Mouse (Mus musculus): ENCODE data around the gene Cmtm5. TPM values are rescaled to one million over a fixed set of nuclear protein-coding genes. Genes with fewer than 3 reads are reported as not detected.

Gene Cmtm5
- polyA plus RNA-seq, 1 experiment from 2014 or later: 14.7 TPM

GRCm38 (mm10) chr14:54920076-54920685 is 15.9 kb upstream of the Cmtm5 start:
- no peak for ATAC-seq (ENCODE audit: low FRiP score, low read depth)
- Histone ChIP-seq H3K9ac (no peak overlapping the region), H3K4me3 (no peak overlapping the region), H3K36me3 (peaks cover 12% of the 10 kb centered on the region), H3K4me1 (replicated peaks) (peaks cover 14% of the 10 kb centered on the region), H3K4me2 (no peak overlapping the region), H3K27me3 (no peaks in the 10 kb centered on the region), H3K27ac (replicated peaks) (no peak overlapping the region), H3K9me3 (no peaks in the 10 kb centered on the region)
- WGBS: 91% methylated on average over 16 of the region's 16 CpGs

- H3K9me3 ChIP-seq: no peaks in the 10 kb centered on the region
Measured at GRCm38 (mm10) chr14:54924641-54925348, 11.3 kb upstream of the Cmtm5 start.

GRCm38 (mm10) chr14:54925349-54926342 is 10.4 kb upstream of the Cmtm5 start, which contains the start of gene Efs:
Efs (minus strand) TSS chr14:54926126.
- Histone ChIP-seq H3K36me3 (peaks cover 5% of the 10 kb centered on the region), H3K4me3 (peak within 1 kb of the TSS; percentile 58), H3K4me2 (peak within 1 kb of the TSS; percentile 96), H3K4me1 (replicated peaks) (peaks cover 41% of the 10 kb centered on the region), H3K27me3 (no peaks in the 10 kb centered on the region), H3K9me3 (no peaks in the 10 kb centered on the region), H3K9ac (peak within 1 kb of the TSS; percentile 74), H3K27ac (replicated peaks) (peak within 1 kb of the TSS; percentile 89)
- peak; percentile 73 for ATAC-seq (ENCODE audit: low FRiP score, low read depth)
- WGBS: 2% methylated on average over 53 of the region's 57 CpGs

More at GRCm38 (mm10) chr14:54924641-54925348, 11.3 kb upstream of the Cmtm5 start:
- WGBS: 18% methylated on average over 7 of the region's 7 CpGs
- peaks cover 9% of the 10 kb centered on the region for H3K36me3 ChIP-seq
- H3K4me2 ChIP-seq: peak overlapping the region; percentile 96
- 0 out of 2 replicates have a peak overlapping the region, but pooled peaks have one; percentile 74 for H3K9ac ChIP-seq
- H3K4me3 ChIP-seq: peak overlapping the region; percentile 58
- H3K27me3 ChIP-seq: no peaks in the 10 kb centered on the region
- ATAC-seq (ENCODE audit: low FRiP score, low read depth): peak; percentile 27; the same call in 1 of the 2 replicates
- peaks cover 37% of the 10 kb centered on the region for H3K4me1 ChIP-seq (replicated peaks)
- H3K27ac ChIP-seq (replicated peaks): peak overlapping the region; percentile 89

- H3K4me3 ChIP-seq: peak overlapping the region; percentile 58
- ATAC-seq (ENCODE audit: low FRiP score, low read depth): peak; percentile 61
- peaks cover 43% of the 10 kb centered on the region for H3K4me1 ChIP-seq (replicated peaks)
- H3K27me3 ChIP-seq: no peaks in the 10 kb centered on the region
- H3K36me3 ChIP-seq: no peaks in the 10 kb centered on the region
- H3K4me2 ChIP-seq: peak overlapping the region; percentile 96
- peak overlapping the region; percentile 74 for H3K9ac ChIP-seq
- no peaks in the 10 kb centered on the region for H3K9me3 ChIP-seq
- H3K27ac ChIP-seq (replicated peaks): peak overlapping the region; percentile 89
- under 1% methylated on average over 52 of the region's 58 CpGs for WGBS
Measured at GRCm38 (mm10) chr14:54926401-54927158, 9.5 kb upstream of the Cmtm5 start.

GRCm38 (mm10) chr14:54927296-54927695 is 8.8 kb upstream of the Cmtm5 start:
- Histone ChIP-seq H3K27me3 (no peaks in the 10 kb centered on the region), H3K27ac (replicated peaks) (peak overlapping the region; percentile 89), H3K4me2 (peak overlapping the region; percentile 96), H3K36me3 (no peaks in the 10 kb centered on the region), H3K9ac (no peak overlapping the region), H3K9me3 (no peaks in the 10 kb centered on the region), H3K4me3 (peak overlapping the region; percentile 58; the same call in 1 of the 2 replicates), H3K4me1 (replicated peaks) (peaks cover 43% of the 10 kb centered on the region)
- ATAC-seq (ENCODE audit: low FRiP score, low read depth): no peak
- 23% methylated on average over 7 of the region's 7 CpGs for WGBS

GRCm38 (mm10) chr14:54929801-54930200 is 6.3 kb upstream of the Cmtm5 start:
- Histone ChIP-seq H3K36me3 (no peaks in the 10 kb centered on the region), H3K4me2 (no peak overlapping the region), H3K27me3 (no peaks in the 10 kb centered on the region), H3K4me1 (replicated peaks) (peaks cover 39% of the 10 kb centered on the region), H3K27ac (replicated peaks) (no peak overlapping the region), H3K9me3 (no peaks in the 10 kb centered on the region), H3K4me3 (no peak overlapping the region), H3K9ac (no peak overlapping the region)
- WGBS: 70% methylated on average over 5 of the region's 5 CpGs
- no peak for ATAC-seq (ENCODE audit: low FRiP score, low read depth)

- H3K9ac ChIP-seq: no peak overlapping the region
- peaks cover 39% of the 10 kb centered on the region for H3K4me1 ChIP-seq (replicated peaks)
- no peaks in the 10 kb centered on the region for H3K27me3 ChIP-seq
- H3K36me3 ChIP-seq: no peaks in the 10 kb centered on the region
- ATAC-seq (ENCODE audit: low FRiP score, low read depth): no peak
- no peak overlapping the region for H3K27ac ChIP-seq (replicated peaks)
- H3K4me2 ChIP-seq: no peak overlapping the region
- no peaks in the 10 kb centered on the region for H3K9me3 ChIP-seq
- H3K4me3 ChIP-seq: no peak overlapping the region
- WGBS: 27% methylated on average over 2 of the region's 2 CpGs
Measured at GRCm38 (mm10) chr14:54930431-54930830, 5.6 kb upstream of the Cmtm5 start.

- no peak within 1 kb of the TSS for H3K4me3 ChIP-seq
- no peaks in the 10 kb centered on the region for H3K9me3 ChIP-seq
- H3K36me3 ChIP-seq: no peaks in the 10 kb centered on the region
- H3K27me3 ChIP-seq: no peaks in the 10 kb centered on the region
- no peak within 1 kb of the TSS for H3K9ac ChIP-seq
- whole genome bisulfite sequencing: 19% methylated on average over 6 of the region's 6 CpGs
- H3K4me2 ChIP-seq: peak within 1 kb of the TSS; percentile 3; the same call in 1 of the 2 replicates
- ATAC-seq (ENCODE audit: low FRiP score, low read depth): peak; percentile 15; the same call in 1 of the 2 replicates
- H3K27ac ChIP-seq (replicated peaks): no peak within 1 kb of the TSS
- H3K4me1 ChIP-seq (replicated peaks): peaks cover 31% of the 10 kb centered on the region
Measured at GRCm38 (mm10) chr14:54932645-54933150, 3.4 kb upstream of the Cmtm5 start, which contains the start of gene Il25. Il25 (plus strand) TSS chr14:54932695.

GRCm38 (mm10) chr14:54936831-54937160 is 735 bp downstream of the Cmtm5 start:
- peaks cover 28% of the 10 kb centered on the region for H3K4me1 ChIP-seq (replicated peaks)
- no peaks in the 10 kb centered on the region for H3K27me3 ChIP-seq
- H3K4me3 ChIP-seq: no peak overlapping the region
- ATAC-seq (ENCODE audit: low FRiP score, low read depth): no peak
- peak overlapping the region; percentile 73 for H3K27ac ChIP-seq (replicated peaks)
- H3K4me2 ChIP-seq: peak overlapping the region; percentile 37
- no peaks in the 10 kb centered on the region for H3K36me3 ChIP-seq
- 53% methylated on average over 6 of the region's 6 CpGs for WGBS
- 0 out of 2 replicates have a peak overlapping the region, but pooled peaks have one; percentile 10 for H3K9ac ChIP-seq
- H3K9me3 ChIP-seq: no peaks in the 10 kb centered on the region

GRCm38 (mm10) chr14:54937361-54938182 is 1.5 kb downstream of the Cmtm5 start:
- no peak for ATAC-seq (ENCODE audit: low FRiP score, low read depth)
- no peaks in the 10 kb centered on the region for H3K27me3 ChIP-seq
- H3K4me3 ChIP-seq: no peak overlapping the region
- no peak overlapping the region for H3K9ac ChIP-seq
- H3K27ac ChIP-seq (replicated peaks): no peak overlapping the region
- H3K4me2 ChIP-seq: peak overlapping the region; percentile 6; the same call in 1 of the 2 replicates
- no peaks in the 10 kb centered on the region for H3K9me3 ChIP-seq
- H3K4me1 ChIP-seq (replicated peaks): peaks cover 28% of the 10 kb centered on the region
- WGBS: 91% methylated on average over 16 of the region's 16 CpGs
- H3K36me3 ChIP-seq: no peaks in the 10 kb centered on the region
